Mouse (Mus musculus): ENCODE data around the gene Dse. TPM values are rescaled to one million over a fixed set of nuclear protein-coding genes. Genes with fewer than 3 reads are reported as not detected.

Gene Dse
- polyA plus RNA-seq (2014; fragmentation: Illumina TruSeq; extraction: RNeasy Lipid Tissue Mini Kit (QIAGEN cat#74804); ENCODE audit: insufficient read depth, low read depth, low replicate concordance) = 8.7 TPM

GRCm38 (mm10) chr10:34207503-34207850 is at the start of gene Dse:
Dse (minus strand) TSS chr10:34207715.

GRCm38 (mm10) chr10:34127392-34128378 is 79.8 kb downstream of the Dse start, which contains the start of gene Calhm6:
Calhm6 (minus strand) TSS chr10:34127984.

Other genes starting within 250 kb of the Dse start
- 64.5 TPM for gene Rwdd1, start 188.1 kb downstream of the Dse start, polyA plus RNA-seq (2014; fragmentation: Illumina TruSeq; extraction: RNeasy Lipid Tissue Mini Kit (QIAGEN cat#74804); ENCODE audit: insufficient read depth, low read depth, low replicate concordance)
- not detected for gene Trappc3l, start 170.1 kb downstream of the Dse start, polyA plus RNA-seq (2014; fragmentation: Illumina TruSeq; extraction: RNeasy Lipid Tissue Mini Kit (QIAGEN cat#74804); ENCODE audit: insufficient read depth, low read depth, low replicate concordance)
- not detected for gene Calhm4, start 163.4 kb downstream of the Dse start, polyA plus RNA-seq (2014; fragmentation: Illumina TruSeq; extraction: RNeasy Lipid Tissue Mini Kit (QIAGEN cat#74804); ENCODE audit: insufficient read depth, low read depth, low replicate concordance)
- 2.4 TPM for gene Calhm5, start 111.2 kb downstream of the Dse start, polyA plus RNA-seq (2014; fragmentation: Illumina TruSeq; extraction: RNeasy Lipid Tissue Mini Kit (QIAGEN cat#74804); ENCODE audit: insufficient read depth, low read depth, low replicate concordance)
- gene Calhm6, start 79.7 kb downstream of the Dse start, polyA plus RNA-seq (2014; fragmentation: Illumina TruSeq; extraction: RNeasy Lipid Tissue Mini Kit (QIAGEN cat#74804); ENCODE audit: insufficient read depth, low read depth, low replicate concordance) = 1.9 TPM
- 34.0 TPM for gene Tspyl1, start 74.5 kb upstream of the Dse start, polyA plus RNA-seq (2014; fragmentation: Illumina TruSeq; extraction: RNeasy Lipid Tissue Mini Kit (QIAGEN cat#74804); ENCODE audit: insufficient read depth, low read depth, low replicate concordance)
- gene Tspyl4, start 89.7 kb upstream of the Dse start, polyA plus RNA-seq (2014; fragmentation: Illumina TruSeq; extraction: RNeasy Lipid Tissue Mini Kit (QIAGEN cat#74804); ENCODE audit: insufficient read depth, low read depth, low replicate concordance) = 21.4 TPM
- not detected for gene Col10a1, start 182.3 kb upstream of the Dse start, polyA plus RNA-seq (2014; fragmentation: Illumina TruSeq; extraction: RNeasy Lipid Tissue Mini Kit (QIAGEN cat#74804); ENCODE audit: insufficient read depth, low read depth, low replicate concordance)
- 9.6 TPM for gene Nt5dc1, start 210.8 kb upstream of the Dse start, polyA plus RNA-seq (2014; fragmentation: Illumina TruSeq; extraction: RNeasy Lipid Tissue Mini Kit (QIAGEN cat#74804); ENCODE audit: insufficient read depth, low read depth, low replicate concordance)